Mouse (Mus musculus) spleen, adult 2 months (tissue): ENCODE data around the gene Sh2d1b1.

Experiments
- CTCF ChIP-seq: fragments of 200-500 bp; IDR thresholded peaks from 2 replicates; pipeline ENCODE4 v1.5.1; 2011; ENCODE audit warnings: mild to moderate bottlenecking, inconsistent platforms; ENCODE audit not compliant: insufficient read depth, insufficient read length, insufficient replicate concordance; ENCODE audit errors: extremely low read depth
- POLR2A ChIP-seq: fragments of 200-500 bp; IDR thresholded peaks from 2 replicates; pipeline ENCODE4 v1.6.1; 2011; ENCODE audit warnings: low read depth, low read length, inconsistent platforms

GRCm38 (mm10) chr1:170308503-170308902 lies 31.4 kb downstream of the Sh2d1b1 start, which contains the start of gene Spata46:
- no peak for TF ChIP-seq POLR2A
- no peak for TF ChIP-seq CTCF
